Mouse (Mus musculus) G1E-ER4 (cell line): ENCODE results near the gene Tfeb. TPM values are rescaled to one million over a fixed set of nuclear protein-coding genes. Genes with fewer than 3 reads are reported as not detected.

Source experiments
- GATA1 ChIP-seq: IDR thresholded peaks from one replicate; pipeline ENCODE4 v1.8.0; 2012; ENCODE audit warnings: low read length, inconsistent platforms
- polyA plus RNA-seq: library from polyadenylated mRNA; stranded (reverse); fragments of >175 nt; gene quantifications from 2 replicates; pipeline ENCODE4 v1.2.3, GENCODE M21; 2012

The Tfeb gene
- polyA plus RNA-seq, 1 experiment: 50.4 TPM

DNA sequence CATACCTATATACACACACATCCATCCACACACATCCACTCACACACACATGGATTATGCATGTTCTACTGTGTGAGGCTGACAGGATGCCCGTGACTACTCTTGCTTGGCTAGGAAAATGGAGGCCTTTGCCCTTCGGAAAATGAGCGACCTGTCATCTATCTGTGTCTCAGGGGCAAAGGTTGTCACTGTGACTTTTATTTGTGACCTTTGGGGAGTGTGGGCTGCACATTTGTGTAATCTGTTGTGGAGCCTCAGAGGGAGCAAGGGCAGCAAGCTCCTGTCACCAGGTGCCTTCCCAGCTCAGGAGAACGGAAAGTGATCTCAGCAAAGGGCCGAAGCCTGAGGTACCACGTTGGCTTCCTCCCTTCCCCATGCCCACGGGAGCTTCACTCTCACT lies 25.2 kb downstream of the Tfeb start:
- TF ChIP-seq GATA1: no peak

DNA sequence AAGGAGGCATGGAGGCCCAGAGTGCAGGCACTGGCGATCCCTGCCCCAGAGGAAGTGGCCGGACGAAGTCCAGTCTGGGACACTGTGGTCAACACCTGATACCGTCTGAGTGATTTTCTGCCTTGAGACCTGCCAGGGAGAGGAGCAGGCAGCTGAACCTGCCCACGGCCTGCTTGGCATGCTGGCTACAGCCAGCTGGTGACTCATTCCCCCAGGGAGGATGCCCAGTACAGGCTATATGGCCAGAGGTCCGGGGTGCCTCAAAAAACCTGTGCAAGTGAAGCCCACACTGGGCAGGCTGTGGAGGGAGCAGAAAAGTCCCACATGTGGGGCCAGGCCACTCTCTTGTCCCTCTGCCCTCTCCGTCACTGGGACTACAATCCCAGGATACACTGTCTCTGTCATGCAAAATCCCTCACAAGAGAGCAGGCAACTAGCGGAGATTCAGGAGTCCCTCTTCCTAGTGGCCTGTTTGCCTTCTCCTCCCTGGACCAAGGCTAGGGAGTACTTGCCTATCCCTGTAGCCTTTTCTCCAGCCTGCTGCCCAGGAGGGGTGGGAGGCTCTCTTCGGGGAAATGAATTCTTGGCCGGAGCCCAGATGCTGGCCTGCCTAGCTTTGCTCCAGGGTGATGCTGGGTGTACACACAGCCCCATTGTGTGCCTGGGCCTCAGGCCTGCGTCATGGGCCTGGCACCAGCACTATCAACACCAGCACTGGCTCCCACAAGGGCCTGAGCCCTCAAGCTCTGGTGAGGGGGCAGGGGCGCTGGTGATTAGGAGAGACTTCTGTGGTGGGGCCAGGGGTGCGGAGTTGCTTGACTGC lies 25.9 kb downstream of the Tfeb start:
- no peak for TF ChIP-seq GATA1

DNA sequence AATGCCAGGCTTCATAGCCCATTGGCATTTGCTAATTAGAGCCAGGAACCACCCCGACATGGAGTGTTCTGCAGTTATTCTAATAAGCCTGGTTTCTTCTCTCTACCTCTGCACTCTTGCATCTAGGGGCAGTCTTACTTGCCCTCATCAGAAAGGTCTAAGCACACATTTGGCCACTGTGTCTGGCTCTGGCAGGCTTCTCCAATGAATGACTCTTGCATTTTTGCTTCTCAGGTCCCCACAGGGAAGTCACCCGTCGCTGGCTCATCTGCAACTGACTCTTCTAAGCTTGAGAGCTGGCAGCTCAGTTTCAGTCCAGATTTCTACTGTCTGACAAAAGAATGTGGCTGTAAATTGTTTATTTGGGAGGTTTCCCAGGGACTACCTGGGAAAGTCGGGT lies 29.2 kb downstream of the Tfeb start:
- no peak for TF ChIP-seq GATA1

DNA sequence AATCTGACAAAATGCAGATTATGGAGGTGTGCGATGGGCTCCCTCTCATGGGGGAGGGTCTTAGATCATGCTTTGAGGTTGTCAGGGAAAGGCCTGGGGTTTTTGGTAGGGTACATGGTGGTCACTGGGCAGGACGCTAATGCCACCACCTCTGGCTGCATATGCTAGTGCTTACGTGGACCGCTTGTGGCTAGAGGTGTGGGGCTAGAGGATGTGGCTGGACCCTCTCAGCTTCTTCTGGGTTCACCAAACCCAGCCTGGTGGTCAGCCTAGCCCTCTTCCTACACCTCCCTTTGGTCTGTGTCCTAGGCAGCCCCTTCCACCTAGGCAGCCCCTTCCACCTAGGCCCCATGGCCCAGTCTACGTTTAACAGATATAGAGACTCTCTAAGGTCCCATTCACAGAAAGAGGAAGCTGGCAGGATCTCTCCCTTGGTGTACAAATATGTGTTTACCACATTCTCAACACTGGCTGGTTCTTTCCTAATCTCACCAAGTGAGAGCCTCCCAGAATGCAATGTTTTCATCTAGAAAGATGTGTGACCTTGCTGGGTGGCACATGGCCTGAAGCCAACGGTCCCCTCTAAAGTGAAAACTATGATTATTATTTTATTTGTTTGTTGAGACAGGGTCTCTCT lies 29.7 kb downstream of the Tfeb start:
- no peak for TF ChIP-seq GATA1

DNA sequence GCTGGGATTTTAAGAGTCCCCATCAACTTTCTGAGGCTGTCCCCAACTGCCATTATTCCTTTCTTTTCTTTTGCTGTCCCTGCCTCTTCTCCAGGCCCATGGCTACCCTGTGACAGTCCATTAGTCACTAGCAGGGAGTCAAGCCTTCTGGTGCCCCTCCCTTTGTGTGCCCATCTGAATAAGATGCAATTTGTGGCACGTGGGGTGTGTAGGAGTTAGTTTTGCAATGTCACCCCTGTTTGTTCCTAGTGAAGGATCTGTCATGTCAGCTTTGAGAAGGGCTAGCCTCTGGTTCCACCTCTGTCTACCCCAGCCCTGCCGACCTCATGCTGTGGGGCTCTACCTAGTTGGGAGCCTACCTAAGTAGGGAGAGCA lies 30.2 kb downstream of the Tfeb start:
- TF ChIP-seq GATA1: no peak

DNA sequence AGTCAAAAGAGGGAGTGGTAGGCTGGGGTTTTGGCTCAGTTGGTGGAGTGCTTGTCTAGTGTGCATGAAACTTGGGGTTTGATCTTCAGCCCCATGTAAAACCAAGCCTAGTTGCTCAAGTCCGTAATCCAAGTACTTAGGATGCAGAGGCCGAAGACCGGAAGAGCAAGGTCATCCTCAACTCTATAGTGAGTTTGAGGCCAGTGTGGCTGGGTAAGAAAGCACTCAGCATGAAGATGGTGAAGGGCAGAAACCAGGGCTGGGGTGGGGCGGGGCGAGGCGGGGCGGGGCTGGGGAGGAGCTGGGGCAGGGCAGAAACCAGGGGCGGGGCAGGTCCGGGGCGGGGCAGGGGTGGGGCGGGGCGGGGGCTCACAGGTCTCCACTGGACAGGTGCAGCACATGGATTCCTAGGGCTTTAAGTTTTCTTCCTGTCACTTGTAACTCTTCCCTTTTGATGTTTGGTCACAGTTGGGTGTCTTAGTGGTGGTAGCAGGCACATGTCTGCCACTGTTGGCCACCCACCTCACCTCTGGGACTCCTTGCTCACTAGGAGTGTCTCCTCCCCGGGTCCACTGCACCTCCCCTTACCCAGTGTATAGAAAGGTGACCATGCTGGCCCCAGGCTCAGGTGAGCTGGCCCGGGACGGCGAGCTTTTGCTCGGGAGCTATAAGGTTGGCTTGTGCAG lies 30.8 kb downstream of the Tfeb start:
- no peak for TF ChIP-seq GATA1

DNA sequence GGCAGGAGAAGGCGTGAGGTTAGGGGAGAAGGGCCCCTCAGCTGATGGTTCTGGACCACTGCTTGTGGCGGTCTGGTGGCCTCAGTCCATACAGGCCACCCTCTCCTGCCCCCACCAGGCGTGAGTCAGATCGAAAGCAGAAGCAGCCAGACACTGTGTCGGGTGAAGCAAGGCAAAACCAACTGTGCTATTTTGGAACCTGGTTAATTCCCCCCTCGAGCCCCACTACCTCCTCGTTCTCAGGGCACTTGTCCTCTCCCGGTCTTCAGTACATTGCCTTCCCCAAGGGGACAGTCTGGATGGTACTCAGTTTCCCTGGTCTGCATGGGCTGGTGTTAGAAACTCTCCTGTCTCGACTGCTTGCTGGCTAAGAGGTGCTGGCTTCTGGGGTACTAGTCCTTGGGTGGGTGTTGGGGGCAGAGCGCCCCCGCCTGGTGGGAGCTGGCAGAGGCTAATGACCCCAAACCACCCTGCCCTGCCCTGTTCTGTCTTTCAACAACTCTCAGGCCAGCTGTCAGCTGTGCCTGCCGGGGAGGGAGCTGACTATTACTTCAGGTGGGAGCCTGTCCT lies 32.0 kb downstream of the Tfeb start:
- no peak for TF ChIP-seq GATA1

DNA sequence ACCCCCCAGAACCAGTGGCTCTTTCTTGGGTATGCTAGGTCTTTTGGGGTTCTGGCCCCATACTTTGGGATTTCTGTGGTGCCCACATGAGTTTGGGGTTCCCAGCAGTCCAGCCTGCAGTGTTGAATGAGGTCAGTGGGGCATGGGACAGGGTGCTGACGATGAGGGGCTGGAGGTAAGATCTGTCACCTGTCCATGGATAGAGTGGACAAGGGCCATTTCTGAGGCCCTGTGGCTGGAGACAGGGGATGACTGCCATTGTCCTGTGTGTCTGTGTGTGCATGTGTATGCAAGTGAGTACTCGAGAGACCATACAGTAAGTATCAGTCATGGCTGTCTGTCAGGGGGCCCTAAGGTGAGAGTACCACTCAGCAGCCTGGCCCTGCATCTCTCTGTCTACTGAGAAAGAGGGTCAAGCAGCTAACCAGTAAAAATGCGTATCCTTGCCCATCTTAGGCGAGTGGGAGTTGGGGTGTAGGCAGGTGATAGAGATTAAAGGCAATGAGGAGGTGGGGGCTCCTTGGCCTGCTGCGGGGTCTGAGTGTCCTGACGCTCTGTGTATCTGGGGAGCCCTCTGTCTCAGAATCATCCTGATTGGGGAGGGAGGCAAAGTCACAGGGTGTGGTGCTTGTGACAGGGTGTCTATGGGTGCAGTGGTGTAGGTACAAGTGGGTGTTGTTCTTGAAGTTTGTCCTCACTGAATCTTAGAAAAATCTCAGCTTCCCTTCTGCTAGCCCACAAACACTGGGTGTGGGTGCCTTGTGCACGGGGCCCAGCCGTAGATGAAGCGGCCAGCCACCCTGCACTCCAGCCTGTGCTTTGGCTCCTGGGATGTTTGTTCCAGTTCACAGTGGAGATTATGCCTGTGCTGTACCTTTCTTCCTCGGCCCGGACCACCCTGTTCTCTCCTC lies 32.8 kb downstream of the Tfeb start:
- no peak for TF ChIP-seq GATA1

DNA sequence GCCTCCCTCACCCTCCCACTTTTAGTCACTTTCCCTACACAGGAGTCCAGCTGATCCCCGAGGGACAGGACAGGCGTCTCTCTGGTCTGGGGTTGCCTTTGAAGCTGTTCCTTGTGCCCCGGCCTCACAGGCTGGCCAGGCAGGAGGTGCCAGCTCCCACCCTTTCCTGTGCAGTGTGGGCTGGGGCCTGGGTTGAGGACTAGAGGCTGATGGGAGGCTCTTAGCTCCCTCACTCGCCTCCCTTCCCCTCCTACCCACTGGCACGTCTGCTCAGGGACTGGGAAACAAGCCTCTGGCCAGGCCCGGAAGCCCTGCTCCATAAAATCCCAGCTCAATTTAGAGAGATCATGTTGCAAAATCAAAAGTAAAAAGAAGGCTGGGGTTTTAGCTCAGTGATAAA lies 36.8 kb downstream of the Tfeb start:
- no peak for TF ChIP-seq GATA1

DNA sequence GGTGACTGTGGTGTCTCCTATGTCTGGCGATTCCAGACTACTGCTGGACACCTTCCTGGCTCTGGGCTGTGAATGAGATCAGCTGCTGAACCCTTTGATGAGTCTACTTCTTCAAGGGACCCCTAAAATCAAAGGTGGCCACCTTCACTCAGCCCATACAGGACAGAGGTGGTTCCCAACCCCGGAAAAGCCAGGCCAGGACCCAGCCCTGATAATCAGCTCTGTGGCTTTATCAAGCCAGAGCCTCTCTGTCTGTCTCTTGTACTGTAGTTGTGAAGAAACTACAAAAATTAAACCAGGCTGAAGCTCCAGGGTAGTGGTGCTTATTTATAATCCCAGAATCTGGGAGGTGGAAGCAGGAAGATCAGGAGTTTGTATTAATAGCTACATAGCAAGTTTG lies 40.3 kb downstream of the Tfeb start:
- TF ChIP-seq GATA1: no peak

DNA sequence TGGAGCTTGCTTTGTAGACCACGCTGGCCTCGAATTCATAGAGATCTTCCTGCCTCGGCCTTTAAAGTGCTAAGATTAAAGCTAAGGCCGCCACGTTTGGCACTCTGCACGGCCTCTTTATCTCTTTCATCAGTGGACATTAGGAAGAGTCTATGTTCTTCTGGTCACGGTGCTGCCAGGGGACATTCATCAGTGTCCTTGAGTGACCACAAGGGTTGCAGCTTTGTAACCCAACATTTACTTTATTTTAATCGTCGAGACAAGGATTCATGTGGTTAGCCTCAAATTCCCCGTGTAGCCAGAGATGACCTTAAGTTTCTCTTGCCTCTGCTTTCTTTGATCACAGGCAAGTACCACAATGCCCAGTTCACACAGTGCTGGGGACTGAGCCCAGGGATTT lies 43.6 kb downstream of the Tfeb start:
- no peak for TF ChIP-seq GATA1

DNA sequence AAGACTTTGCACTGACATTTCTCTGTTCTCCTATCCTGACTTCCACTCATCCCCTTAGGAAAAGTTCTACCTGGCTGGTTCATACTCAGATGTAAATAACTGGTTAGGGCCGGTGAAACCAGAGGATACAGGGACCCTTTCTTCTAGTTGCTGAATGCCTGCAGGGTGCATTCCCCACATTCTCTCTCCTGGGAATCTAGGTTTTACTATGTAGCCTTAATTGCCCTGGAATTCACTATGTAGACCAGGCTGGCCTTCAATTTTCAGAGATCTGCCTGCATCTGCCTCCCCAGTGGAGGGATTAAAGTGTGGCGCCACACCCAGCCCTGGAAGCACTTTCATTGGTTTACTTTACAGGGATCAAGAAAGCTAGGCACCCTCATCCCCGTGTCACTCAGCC lies 45.7 kb downstream of the Tfeb start:
- no peak for TF ChIP-seq GATA1

DNA sequence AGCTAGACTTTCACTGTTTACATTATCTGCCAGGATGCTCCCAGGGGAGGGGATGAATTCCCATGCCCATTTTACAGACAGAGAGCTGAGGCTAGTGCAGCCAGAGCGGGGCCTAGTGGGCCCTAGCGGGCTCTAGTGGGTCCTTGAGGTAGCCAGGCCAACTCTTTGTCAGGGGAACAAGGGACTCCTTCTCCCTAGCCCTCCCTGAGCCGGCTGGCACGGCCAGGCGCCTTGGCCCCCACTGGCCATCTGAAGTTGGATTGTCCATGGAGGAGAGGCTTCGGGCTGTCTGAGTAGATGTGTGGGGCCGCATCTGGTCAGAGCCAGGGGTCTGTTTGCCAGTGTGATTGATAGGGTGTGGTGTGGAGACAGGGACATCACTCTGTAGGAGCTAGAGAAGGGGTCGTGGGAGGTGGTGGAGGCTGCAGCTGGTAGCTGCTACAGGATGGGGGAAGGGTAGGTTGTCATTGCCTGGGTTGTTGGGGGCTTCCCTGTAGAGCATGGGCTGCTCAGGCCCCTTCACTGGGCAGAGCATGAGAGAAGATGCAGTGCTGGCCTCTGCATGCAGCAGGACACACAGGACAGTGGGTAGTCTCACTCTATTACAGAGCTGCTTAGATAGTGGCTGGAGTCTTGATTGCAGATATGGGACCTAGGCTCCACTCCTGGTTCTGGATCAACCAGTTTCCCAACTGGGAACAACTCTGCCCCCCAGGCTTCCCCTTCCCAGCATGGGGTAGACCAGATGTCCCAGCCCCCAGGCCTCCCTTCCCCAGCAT lies 46.8 kb downstream of the Tfeb start:
- TF ChIP-seq GATA1: no peak

DNA sequence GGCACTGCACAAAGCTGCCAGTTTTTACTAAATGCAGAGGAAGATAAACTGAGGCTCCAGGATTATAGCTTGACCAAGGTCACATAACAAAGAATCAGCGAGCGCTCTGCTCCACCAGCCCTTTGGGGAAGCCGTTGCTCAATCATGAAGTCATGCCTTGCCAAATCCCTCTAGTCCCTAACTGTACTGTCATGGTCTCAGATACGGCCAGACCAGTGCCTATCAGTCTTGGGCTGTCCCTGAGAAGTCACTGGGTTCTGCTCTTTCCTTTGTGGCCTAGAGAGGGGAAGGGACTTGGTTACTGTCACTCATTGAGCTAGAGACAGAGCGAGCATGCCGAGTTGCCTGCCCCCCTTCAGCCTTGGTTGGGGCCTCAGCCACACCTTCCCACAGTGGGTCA lies 47.6 kb downstream of the Tfeb start:
- no peak for TF ChIP-seq GATA1
